Mouse (Mus musculus): ENCODE results near the gene Pisd. TPM values are rescaled to one million over a fixed set of nuclear protein-coding genes. Genes with fewer than 3 reads are reported as not detected.
"Not testable (repeated sequence)": the region's sequence is repeated elsewhere in the genome, so short reads cannot be mapped to it uniquely, and the experiment has no call there.

Pisd gene
- 60.8 to 66.8 TPM (median 63.1 TPM) in 3 replicates for total RNA-seq (2017)

DNA sequence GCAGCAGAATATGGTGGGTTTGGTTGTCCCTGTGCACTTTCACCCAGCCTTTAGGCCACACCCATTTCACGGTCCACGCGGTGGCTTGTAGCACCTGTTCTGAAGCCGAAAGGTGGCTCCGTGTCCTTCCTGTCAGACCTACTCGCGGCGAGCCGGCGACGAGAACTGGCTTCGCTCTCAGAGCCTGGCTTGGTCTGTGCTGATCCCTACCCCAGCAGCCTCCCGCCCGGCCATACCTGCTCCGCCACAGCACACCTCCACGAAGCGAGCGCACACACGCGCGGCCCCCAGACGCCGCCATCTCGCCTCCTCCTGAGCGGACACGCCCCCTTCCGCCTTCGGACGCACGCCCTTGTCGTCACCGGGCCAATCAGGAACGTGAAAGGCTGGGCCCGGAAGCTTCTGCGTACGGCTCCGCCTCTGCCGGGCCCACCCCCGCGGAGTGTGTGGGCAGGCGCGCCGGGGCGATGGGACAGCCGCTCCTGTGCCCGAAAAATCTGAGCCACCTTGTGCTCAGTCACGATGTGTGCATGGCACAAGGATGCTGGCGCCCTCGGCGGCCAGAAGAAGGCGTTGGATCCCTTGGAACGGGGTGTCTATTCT lies at the start of gene Pisd:
TSS of gene Pisd (minus strand) at position 334 of the 603 bp plus-strand sequence.
- ATAC-seq (replicated peaks; ENCODE audit: insufficient number of reproducible peaks, low FRiP score, low TSS enrichment, poor library complexity, severe bottlenecking) = peak; percentile 98

GRCm38 (mm10) chr5:32834497-32834896 lies 49.1 kb upstream of the Pisd start:
- no peak for ATAC-seq (replicated peaks; ENCODE audit: insufficient number of reproducible peaks, low FRiP score, low TSS enrichment, poor library complexity, severe bottlenecking)

GRCm38 (mm10) chr5:32830054-32830453 lies 44.6 kb upstream of the Pisd start:
- ATAC-seq (replicated peaks; ENCODE audit: insufficient number of reproducible peaks, low FRiP score, low TSS enrichment, poor library complexity, severe bottlenecking) = no peak

GRCm38 (mm10) chr5:32828766-32829165 lies 43.3 kb upstream of the Pisd start:
- not testable (repeated sequence) for ATAC-seq (replicated peaks; ENCODE audit: insufficient number of reproducible peaks, low FRiP score, low TSS enrichment, poor library complexity, severe bottlenecking)

DNA sequence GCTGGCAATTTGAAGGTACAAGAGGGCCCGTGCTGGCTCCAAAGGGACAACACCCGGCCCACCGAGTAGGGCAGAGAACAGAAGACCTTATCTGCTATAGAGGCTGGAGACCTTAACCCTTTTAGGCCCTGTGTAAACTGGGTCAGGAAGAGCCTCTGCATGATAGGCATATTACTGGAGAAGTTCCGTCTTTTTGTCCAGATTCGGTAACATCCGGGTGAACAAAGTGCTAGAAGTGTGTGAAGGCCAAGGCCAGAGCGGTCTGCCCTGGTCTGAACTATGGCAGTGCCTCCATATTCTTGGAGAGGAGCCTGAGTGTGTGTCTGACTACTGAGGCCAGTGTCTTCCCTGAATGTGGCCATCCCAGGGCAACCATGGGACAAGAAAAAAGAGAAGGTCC lies 41.6 kb upstream of the Pisd start, which contains the start of gene Gm20671:
TSS of gene Gm20671 (minus strand) at position 101 of the 400 bp plus-strand sequence.
- ATAC-seq (replicated peaks; ENCODE audit: insufficient number of reproducible peaks, low FRiP score, low TSS enrichment, poor library complexity, severe bottlenecking) = no peak

DNA sequence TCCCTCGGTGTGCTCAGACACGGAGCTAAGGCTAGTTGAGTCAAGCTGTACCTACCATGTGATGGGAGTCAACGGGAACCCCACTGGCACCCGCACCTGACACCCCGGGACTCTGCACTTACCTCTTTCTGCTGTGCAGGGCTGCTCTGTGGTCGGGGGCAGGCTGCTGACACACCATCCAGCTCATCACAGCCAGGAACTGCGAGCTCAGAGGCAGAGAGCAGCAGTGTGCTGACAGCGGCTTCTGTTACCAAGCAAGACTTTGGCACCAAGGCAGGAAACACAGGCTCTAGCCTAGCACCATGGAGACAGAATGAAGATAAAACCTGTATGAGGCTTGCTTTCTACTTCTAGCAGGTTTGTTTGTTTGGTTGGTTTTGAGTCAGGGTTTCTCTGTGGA lies 35.0 kb upstream of the Pisd start:
- ATAC-seq (replicated peaks; ENCODE audit: insufficient number of reproducible peaks, low FRiP score, low TSS enrichment, poor library complexity, severe bottlenecking) = no peak

- ATAC-seq (replicated peaks; ENCODE audit: insufficient number of reproducible peaks, low FRiP score, low TSS enrichment, poor library complexity, severe bottlenecking) = no peak
Observed at GRCm38 (mm10) chr5:32815396-32815795, 29.9 kb upstream of the Pisd start.

- not testable (repeated sequence) for ATAC-seq (replicated peaks; ENCODE audit: insufficient number of reproducible peaks, low FRiP score, low TSS enrichment, poor library complexity, severe bottlenecking)
Observed at GRCm38 (mm10) chr5:32786454-32786853, 1.0 kb upstream of the Pisd start.

DNA sequence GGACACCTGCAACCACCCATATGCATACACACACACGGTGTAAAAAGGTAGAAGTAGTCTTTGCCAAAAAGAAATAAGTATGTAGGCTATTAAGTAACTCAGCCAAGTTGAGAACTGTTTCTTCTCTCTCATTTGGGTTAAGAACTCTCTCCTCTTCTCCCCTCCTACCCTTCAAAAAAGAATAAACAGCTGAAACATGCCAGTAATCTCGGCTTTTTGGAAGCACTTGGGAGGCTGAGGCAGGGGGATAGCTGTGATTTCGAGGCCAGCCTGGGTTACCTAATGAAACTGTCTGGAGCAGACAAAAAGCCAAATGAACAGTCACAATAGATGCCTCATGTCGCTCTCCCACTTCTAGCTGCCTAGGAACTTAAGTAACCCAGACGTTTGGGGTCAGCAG lies 720 bp downstream of the Pisd start:
- ATAC-seq (replicated peaks; ENCODE audit: insufficient number of reproducible peaks, low FRiP score, low TSS enrichment, poor library complexity, severe bottlenecking) = 0 out of 2 replicates have a peak, but pooled peaks have one; percentile 1

GRCm38 (mm10) chr5:32781596-32781995 lies 3.9 kb downstream of the Pisd start:
- ATAC-seq (replicated peaks; ENCODE audit: insufficient number of reproducible peaks, low FRiP score, low TSS enrichment, poor library complexity, severe bottlenecking) = no peak

DNA sequence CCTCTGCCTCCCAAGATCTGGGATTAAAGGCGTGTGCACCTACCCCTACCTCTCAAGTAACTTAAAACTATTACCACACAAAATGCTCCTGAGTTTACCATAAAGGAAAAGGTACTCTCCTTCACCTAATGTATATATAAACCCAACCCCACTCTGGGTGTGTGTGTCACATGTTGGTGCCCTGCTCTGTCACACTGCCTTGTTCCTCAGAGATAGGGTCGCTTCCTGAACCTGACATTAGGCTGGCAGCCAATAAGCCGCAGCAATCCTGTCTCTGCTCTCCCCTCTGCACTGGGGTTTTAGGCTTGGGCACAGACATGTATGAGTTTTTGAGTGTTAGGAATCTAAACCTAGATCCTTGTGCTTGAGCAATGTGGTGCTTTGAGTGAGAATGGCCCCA lies 7.3 kb downstream of the Pisd start:
- no peak for ATAC-seq (replicated peaks; ENCODE audit: insufficient number of reproducible peaks, low FRiP score, low TSS enrichment, poor library complexity, severe bottlenecking)

GRCm38 (mm10) chr5:32772361-32772760 lies 13.1 kb downstream of the Pisd start:
- ATAC-seq (replicated peaks; ENCODE audit: insufficient number of reproducible peaks, low FRiP score, low TSS enrichment, poor library complexity, severe bottlenecking) = no peak

GRCm38 (mm10) chr5:32767636-32768373 lies 17.6 kb downstream of the Pisd start:
- no peak for ATAC-seq (replicated peaks; ENCODE audit: insufficient number of reproducible peaks, low FRiP score, low TSS enrichment, poor library complexity, severe bottlenecking)

- no peak for ATAC-seq (replicated peaks; ENCODE audit: insufficient number of reproducible peaks, low FRiP score, low TSS enrichment, poor library complexity, severe bottlenecking)
Observed at GRCm38 (mm10) chr5:32767004-32767403, 18.4 kb downstream of the Pisd start.

DNA sequence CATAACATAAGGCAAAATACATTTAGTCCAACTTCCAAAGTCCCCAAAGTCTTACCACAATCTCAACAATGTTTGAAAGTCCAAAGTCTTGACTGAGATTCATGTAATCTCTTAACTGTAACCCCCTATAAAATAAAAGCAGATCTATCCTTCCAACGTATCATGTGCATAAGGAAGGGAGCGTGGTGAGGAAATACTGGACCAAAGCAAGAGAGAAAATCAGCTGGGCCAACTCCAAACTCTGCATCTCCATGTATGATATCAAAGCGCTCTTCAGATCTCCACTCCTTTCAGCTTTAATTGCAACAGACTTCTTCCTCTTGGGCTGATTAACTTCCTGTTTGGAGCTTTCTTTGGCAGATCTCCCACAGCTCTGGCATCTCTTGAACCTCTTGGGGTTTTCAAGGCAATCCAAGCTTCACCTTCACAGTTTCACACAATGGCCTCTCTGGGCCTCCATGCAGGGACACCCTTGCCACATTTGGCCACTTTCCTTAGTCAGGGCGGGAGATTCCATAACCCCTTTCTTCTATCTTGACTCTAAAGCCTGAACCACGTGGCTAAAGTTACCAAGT lies 23.8 kb downstream of the Pisd start:
- ATAC-seq (replicated peaks; ENCODE audit: insufficient number of reproducible peaks, low FRiP score, low TSS enrichment, poor library complexity, severe bottlenecking) = no peak; the same call in 1 of the 2 replicates

- ATAC-seq (replicated peaks; ENCODE audit: insufficient number of reproducible peaks, low FRiP score, low TSS enrichment, poor library complexity, severe bottlenecking) = no peak
Observed at GRCm38 (mm10) chr5:32760787-32761186, 24.7 kb downstream of the Pisd start.

GRCm38 (mm10) chr5:32760352-32760751 lies 25.1 kb downstream of the Pisd start:
- ATAC-seq (replicated peaks; ENCODE audit: insufficient number of reproducible peaks, low FRiP score, low TSS enrichment, poor library complexity, severe bottlenecking) = not testable (repeated sequence)

DNA sequence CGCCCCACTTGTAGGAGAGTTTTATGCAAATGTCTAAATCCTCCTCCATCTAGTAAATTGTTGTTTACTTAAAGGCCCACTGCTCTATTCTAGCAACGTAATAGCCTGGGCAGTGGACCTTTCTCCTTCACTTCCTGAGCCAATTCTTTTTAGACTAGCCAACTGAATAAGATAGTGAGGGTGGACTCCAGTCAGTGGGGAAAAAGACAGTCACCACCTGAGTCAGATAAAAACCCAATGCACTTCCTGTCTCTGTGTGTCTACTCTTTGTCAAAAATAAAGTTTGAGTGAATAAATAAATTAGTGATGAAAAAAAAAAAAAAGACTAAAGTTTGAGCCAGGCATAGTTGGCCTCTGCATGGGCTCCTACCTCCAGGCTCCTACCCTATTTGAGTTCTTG lies 25.8 kb downstream of the Pisd start:
- ATAC-seq (replicated peaks; ENCODE audit: insufficient number of reproducible peaks, low FRiP score, low TSS enrichment, poor library complexity, severe bottlenecking) = no peak

- no peak for ATAC-seq (replicated peaks; ENCODE audit: insufficient number of reproducible peaks, low FRiP score, low TSS enrichment, poor library complexity, severe bottlenecking)
Observed at GRCm38 (mm10) chr5:32756141-32756540, 29.3 kb downstream of the Pisd start.

GRCm38 (mm10) chr5:32751736-32752135 lies 33.7 kb downstream of the Pisd start:
- no peak for ATAC-seq (replicated peaks; ENCODE audit: insufficient number of reproducible peaks, low FRiP score, low TSS enrichment, poor library complexity, severe bottlenecking)

All from monocyte, adult 5-6 weeks (primary cell).